Mouse (Mus musculus) right cerebral cortex, postnatal 14 days (tissue): ENCODE measurements at regions not wholly inside any gene's neighbourhood (a gene's known extent, or its start where the extent isn't known, plus 50 kb on each side); places are given as distances from the start of the nearest gene placed in this dataset.

Experiments
- DNase-seq: peaks from one replicate; pipeline ENCODE4 v3.0.0; 2022

DNA sequence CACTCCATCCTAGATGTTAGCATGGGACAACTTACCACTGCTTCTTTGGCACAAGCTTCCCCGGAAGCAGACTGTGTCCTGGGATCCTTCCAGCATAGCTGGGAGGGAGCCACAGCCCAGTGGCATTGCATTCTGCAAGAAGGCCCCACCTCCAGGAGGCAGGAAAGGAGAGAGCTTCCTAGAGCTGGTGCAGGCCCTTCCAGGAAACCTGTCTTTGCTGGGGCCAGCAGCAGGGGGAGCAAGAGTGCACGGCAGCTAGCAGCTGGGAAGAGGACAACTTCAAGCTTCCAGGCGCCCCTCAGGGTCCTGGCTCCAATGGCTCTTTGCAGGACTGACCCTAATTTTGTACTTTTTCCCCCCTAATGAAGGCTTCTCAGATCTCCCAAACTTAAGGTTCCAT lies 115.4 kb upstream of the Sorcs3 start:
- DNase-seq: peak; percentile 54

DNA sequence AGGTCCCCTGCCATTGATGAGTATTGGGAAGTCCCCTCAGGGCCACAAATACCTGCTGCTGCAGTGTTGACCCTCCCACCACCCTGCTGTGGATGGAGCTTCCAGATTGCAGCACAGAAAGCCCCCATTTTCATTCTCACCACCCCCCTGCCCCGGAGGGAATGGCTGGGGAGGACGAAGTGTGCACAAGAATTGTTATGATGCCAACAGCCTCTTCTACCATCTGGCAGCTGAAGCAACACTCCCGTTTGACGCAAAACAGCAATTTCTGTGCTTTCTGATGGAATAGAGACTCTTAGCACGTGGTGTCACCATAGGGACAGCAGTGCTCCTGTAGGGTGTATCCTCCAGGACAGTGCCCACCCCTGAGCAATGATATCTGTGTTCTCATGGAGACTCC lies 108.5 kb upstream of the Sorcs3 start:
- DNase-seq: peak; percentile 12

DNA sequence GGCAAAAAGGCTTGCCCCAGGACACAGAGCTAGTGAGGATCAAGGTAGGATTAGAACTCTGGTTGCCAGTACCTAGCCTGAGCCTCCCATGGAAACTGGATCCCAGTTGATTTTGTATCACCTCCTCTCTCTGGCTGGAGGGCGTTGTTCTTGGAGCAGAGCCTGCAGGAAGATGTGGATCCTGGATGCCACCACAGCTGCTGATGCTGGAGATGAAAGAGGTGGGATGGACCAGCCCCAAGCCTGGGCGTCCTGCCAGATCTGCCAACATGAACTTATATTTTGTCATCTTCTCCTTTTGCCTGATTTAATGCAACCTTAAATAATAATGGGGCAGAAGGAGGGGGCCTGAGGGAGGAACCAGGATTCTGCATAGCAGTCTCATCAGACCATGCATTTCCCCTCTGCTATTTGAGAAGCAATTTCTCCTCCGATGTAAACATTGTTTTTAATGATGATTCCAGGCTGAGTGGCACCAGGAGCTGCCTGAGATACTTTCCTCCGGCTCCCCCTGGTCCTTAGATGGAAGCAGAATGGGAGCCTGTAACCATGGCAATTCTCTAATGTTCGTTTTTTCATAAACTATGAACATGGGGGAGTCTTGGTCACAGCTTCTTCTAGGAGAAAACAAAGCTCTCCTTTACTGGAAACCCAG lies 107.8 kb upstream of the Sorcs3 start:
- peak; percentile 82 for DNase-seq

DNA sequence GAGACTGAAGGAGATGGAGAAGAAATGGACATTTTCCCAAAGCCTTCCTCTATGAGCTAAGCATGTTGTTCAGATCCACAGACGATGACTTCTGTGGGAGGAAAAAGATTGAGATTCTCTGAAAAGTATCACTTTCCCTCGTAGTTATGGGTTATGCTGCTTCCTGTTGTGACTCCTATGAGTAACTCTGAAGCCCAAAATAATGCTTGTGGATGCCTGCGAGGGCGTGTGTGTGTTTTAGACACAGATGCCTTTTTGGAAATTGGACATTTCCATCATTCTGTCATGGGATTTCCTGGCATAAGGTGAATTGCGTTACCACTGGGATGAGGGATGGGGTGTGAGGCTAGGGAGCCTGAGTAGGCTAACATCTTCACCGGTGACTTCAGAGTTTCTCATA lies 104.8 kb upstream of the Sorcs3 start:
- no peak for DNase-seq

DNA sequence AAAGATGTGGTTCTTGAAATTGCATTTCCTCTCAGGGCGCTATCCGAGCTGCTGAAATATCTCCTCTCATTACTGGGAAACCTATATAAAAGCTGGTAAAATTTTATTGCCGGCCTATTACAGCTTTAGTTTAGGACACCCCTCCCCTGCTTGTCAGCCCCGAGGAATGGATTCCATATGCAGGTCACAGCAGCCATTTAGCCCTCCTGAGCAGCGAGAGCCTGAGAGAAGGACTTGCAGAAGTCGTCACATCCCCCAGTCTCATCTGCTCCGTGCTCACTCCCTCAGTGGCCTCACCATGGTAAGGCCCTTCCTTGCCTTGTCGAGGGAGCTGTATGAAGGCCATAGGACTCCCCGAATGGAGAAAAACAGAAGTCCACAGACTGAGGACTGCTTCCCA lies 90.7 kb upstream of the Sorcs3 start:
- DNase-seq: no peak

DNA sequence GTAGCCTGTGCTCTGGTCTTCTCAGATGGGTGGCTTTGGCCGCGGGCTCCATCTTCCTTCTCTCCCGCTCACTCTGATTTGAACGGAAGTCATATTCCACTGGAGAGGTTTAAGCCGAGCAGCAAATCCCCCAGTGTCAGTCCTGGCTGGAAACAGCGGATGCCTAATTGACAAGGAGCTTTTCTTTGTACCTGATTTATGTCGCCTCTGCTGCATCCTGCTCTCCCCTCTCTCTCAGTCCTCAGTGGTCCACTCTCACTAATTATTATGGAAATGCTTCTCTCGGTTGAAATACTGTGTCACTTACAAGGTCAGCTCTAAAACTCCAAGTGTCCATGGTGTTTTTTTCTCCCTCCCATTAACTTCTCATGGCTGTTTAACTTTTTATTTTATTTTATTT lies 90.1 kb upstream of the Sorcs3 start:
- DNase-seq: no peak

DNA sequence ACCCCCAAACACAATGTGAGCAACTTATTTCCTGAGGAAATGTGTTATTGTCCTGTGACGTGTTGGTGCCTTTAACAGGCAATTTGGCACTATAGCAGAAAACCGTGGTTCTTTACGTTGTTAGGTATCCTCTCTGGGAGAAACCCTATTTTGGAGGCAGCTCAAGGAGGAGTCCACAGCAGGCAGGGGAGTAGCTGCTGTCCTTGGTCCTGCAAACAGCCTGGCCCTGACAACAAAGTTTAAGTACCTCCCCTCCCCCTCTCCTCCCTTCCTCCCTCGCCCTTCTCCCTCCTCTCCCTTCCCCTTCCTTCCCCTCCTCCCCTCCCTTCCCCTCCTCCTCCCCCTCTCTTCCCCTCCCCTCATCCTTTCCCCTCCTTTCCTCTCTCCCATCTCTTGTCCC lies 89.1 kb upstream of the Sorcs3 start:
- no peak for DNase-seq

DNA sequence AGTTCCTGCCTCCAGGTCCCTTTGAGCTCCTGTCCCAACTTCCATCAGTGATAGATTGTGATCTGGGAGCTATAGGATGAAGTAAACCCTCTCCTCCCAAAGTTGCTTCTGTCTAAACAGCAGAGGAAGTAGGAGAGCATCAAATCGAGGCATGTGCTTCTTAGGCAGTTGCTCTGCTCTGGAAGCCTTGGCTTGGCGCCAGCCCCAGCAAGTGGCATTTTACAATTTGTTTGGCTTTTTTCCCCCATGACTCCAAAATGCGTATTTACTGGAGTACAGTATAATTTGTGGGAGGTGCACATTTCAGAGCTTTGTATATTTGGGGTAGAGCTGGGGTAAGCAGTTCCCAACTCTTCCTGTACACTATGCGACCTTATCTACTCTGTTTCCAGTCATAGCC lies 88.2 kb upstream of the Sorcs3 start:
- DNase-seq: peak; percentile 44

DNA sequence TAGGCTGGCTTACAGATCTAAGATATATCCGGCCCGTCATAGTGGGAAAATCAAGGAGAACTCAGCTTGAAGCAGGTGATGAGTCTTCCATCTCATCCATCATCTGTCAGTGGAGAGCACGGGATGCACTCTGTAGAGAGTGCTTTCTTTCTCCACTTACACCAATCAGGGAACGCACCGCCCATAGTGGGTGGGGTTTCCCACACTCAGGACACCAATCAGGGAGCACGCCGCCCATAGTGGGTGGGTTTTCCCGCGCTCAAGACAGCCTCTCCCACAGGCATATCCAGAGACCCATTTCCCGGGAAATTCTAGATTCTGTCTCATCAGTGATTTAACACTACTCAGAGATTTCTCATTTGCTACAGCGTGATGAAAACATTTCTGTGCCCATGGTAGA lies 83.5 kb upstream of the Sorcs3 start:
- no peak for DNase-seq

DNA sequence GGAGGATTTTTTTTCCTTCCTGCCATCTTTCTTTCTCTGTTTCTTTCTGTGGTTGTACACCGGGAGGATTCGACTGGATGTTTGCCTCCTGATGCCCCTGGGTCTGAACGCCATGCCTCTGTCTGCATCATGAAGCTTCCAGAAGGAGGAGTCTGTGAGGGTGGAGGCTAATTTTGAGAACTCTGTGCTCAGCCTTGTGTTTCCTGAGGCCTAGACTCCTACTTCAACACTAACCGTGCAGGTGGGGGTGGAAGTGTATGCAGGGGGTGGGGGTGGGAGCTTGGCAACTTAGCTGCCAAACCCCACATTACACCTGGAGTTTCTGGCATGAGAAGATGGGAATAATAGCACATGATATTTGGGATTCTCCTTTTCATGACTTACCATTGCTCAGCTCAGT lies 82.0 kb upstream of the Sorcs3 start:
- DNase-seq: no peak

DNA sequence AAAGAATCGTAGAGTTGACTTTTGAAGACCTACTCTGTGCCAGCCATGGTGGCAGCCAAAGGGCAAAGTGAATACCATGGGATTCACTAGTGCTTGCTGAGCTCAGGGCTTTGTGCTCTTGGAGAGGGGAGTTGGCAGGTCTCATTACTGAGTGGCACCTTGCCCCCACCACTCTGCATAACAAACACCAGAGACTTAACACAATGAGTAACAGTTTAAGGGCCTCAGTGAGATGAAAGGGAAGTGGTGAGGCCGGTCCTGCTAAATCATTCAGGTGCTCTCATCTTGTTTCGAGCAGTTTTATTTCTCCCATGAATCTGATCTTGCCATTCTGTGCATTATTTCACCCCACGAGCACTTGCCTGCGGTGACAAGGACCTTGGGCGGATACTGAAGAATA lies 80.1 kb upstream of the Sorcs3 start:
- DNase-seq: no peak

DNA sequence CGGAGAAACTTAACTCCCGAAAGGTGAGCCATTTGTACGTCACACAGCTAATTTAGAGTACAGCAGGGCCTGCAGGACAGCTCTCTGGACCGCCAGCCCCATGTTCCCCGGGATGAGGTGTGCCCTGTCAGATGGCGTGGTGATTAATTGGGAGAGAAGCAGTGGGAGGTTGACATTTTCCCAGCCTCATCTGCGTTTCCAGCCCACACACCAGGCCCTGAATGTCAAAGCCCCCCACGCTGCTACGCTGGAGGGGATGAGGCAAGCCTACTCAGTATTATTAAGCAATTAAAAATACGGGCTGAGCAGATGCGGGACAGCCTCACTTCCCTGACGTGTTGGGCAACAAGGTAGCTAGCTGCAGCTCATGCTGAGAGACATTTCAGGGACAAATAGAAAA lies 77.7 kb upstream of the Sorcs3 start:
- DNase-seq: no peak

DNA sequence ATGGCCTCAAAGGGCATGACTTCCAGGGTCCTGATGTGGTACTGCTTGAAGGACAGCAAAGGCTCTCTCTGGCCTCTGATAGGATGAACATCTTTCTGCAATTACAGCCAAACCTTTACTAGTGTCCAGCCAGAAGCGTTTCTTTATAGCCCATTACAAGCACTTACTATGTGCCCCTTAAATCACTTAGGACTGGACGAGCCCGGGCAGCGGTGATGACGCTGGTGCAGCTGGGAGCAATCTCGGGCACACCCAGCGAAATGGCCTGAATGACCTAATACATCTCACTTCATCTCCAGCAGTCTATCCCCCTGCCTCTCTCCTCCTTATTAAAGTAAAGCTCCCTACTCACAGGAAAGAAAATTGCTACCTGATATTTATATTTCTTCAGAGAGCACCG lies 69.6 kb upstream of the Sorcs3 start:
- no peak for DNase-seq

DNA sequence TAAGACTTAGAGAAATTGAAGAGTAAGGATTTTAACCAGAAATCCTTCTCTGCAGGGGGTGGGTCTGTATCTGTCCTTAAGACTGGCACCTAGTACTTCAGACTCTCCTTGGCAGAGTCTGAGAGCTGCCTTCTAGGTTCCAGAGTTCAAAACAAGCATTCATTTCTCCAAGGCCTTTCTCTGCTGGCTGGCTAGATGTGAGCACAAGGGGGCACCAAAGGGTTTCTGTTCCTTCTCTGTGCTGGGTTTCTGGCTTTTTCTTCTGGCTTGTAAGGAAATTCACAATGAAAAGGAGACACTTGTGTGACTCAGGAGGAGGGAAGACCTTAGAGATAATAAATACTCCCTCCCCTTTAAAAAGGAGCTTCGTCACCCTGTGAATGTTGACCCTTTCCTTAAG lies 61.7 kb upstream of the Sorcs3 start:
- DNase-seq: peak; percentile 69
